Mouse (Mus musculus) embryonic facial prominence, embryonic 13.5 days (tissue): ENCODE measurements around the gene Vps37b. TPM values are rescaled to one million over a fixed set of nuclear protein-coding genes. Genes with fewer than 3 reads are reported as not detected.

Source experiments
- ATAC-seq: fragments of 200-750 bp; cut with Nextera tagmentation; 2 replicates; pipeline ENCODE4 v1.8.0; 2017; ENCODE audit warnings: low read depth; ENCODE audit not compliant: insufficient number of reproducible peaks, insufficient read depth, low FRiP score, low TSS enrichment
- H3K27ac ChIP-seq: fragments of 300-500 bp; sonication (generic); 2 replicates; pipeline ENCODE4 v1.5.1; 2015; ENCODE audit warnings: moderate library complexity, mild to moderate bottlenecking, inconsistent platforms
- H3K27me3 ChIP-seq: fragments of 300-500 bp; sonication (generic); 2 replicates; pipeline ENCODE4 v1.6.1; 2015; ENCODE audit warnings: mild to moderate bottlenecking, inconsistent platforms
- H3K36me3 ChIP-seq: fragments of 300-500 bp; sonication (generic); 2 replicates; pipeline ENCODE4 v1.6.1; 2015; ENCODE audit warnings: mild to moderate bottlenecking, inconsistent platforms
- H3K4me1 ChIP-seq: fragments of 300-500 bp; sonication (generic); 2 replicates; pipeline ENCODE4 v1.6.1; 2015; ENCODE audit warnings: inconsistent platforms
- H3K4me2 ChIP-seq: fragments of 300-500 bp; sonication (generic); 2 replicates; pipeline ENCODE4 v1.6.1; 2015; ENCODE audit warnings: moderate library complexity, mild to moderate bottlenecking, inconsistent platforms
- H3K4me3 ChIP-seq: fragments of 300-500 bp; sonication (generic); 2 replicates; pipeline ENCODE4 v1.5.1; 2015; ENCODE audit warnings: mild to moderate bottlenecking, inconsistent platforms
- H3K9ac ChIP-seq: fragments of 300-500 bp; sonication (generic); 2 replicates; pipeline ENCODE4 v1.6.1; 2015; ENCODE audit warnings: mild to moderate bottlenecking, inconsistent platforms
- H3K9me3 ChIP-seq: fragments of 300-500 bp; sonication (generic); 2 replicates; pipeline ENCODE4 v1.6.1; 2016; ENCODE audit warnings: inconsistent platforms
- WGBS: fragments of 180-500 bp; shearing (Covaris S2); methylation state at CpG from one replicate; pipeline ENCODE4 v1.1.7; 2015; ENCODE audit warnings: mixed read lengths; 5-methylcytosine and 5-hydroxymethylcytosine counted together
- polyA plus RNA-seq: library from polyadenylated mRNA; unstranded; fragments of >200 nt; fragmentation: Nextera tagmentation; extraction: Ambion mirVana; gene quantifications from 2 replicates; pipeline ENCODE4 v1.2.1, GENCODE M21; 2015

Vps37b gene
- polyA plus RNA-seq, 1 experiment from 2014 or later = 39.0 TPM

- WGBS = 86% methylated on average over 16 of the region's 16 CpGs
Observed at GRCm38 (mm10) chr5:123997811-123998210, 34.3 kb downstream of the Vps37b start.

GRCm38 (mm10) chr5:123997211-123997751, 34.8 kb downstream of the Vps37b start:
- WGBS = 86% methylated on average over 24 of the region's 24 CpGs
- Histone ChIP-seq H3K27me3 (no peaks in the 10 kb centered on the region), H3K4me1 (peaks cover 7% of the 10 kb centered on the region; the same call in 1 of the 2 replicates), H3K27ac (no peak overlapping the region), H3K9ac (no peak overlapping the region), H3K4me2 (no peak overlapping the region), H3K9me3 (no peaks in the 10 kb centered on the region), H3K36me3 (peaks cover 15% of the 10 kb centered on the region), H3K4me3 (no peak overlapping the region)
- no peak for ATAC-seq

More at GRCm38 (mm10) chr5:123997811-123998210, 34.3 kb downstream of the Vps37b start:
- Histone ChIP-seq H3K27ac (no peak overlapping the region), H3K9me3 (no peaks in the 10 kb centered on the region), H3K4me1 (peaks cover 3% of the 10 kb centered on the region; the same call in 1 of the 2 replicates), H3K27me3 (no peaks in the 10 kb centered on the region), H3K4me2 (no peak overlapping the region), H3K36me3 (peaks cover 21% of the 10 kb centered on the region), H3K9ac (no peak overlapping the region), H3K4me3 (no peak overlapping the region)
- no peak for ATAC-seq

- no peak for ATAC-seq
- no peak overlapping the region for H3K4me3 ChIP-seq
- peaks cover 7% of the 10 kb centered on the region; the same call in 1 of the 2 replicates for H3K4me1 ChIP-seq
- H3K27me3 ChIP-seq = no peaks in the 10 kb centered on the region
- no peak overlapping the region for H3K4me2 ChIP-seq
- H3K27ac ChIP-seq = no peak overlapping the region
- H3K9me3 ChIP-seq = no peaks in the 10 kb centered on the region
- WGBS = 85% methylated on average over 14 of the region's 14 CpGs
- no peak overlapping the region for H3K9ac ChIP-seq
- H3K36me3 ChIP-seq = peaks cover 15% of the 10 kb centered on the region
Observed at GRCm38 (mm10) chr5:123996695-123997094, 35.4 kb downstream of the Vps37b start.

DNA sequence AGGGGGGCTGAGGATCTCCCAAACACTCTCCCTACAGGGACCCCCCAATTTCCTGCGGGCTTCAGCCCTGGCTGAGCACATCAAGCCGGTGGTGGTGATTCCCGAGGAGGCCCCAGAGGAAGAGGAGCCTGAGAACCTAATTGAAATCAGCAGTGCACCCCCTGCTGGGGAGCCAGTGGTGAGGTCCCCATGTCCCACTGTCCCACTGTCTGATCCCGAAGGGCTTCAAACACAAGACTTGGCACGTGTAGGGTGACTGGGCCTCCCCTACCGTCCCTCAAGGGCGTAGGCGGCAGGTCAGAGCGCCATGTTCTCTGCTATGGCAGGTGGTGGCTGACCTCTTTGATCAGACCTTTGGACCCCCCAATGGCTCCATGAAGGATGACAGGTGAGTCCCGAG, 35.9 kb downstream of the Vps37b start:
- Histone ChIP-seq H3K4me3 (no peak overlapping the region), H3K27me3 (no peaks in the 10 kb centered on the region), H3K4me1 (peaks cover 7% of the 10 kb centered on the region; the same call in 1 of the 2 replicates), H3K4me2 (no peak overlapping the region), H3K9me3 (no peaks in the 10 kb centered on the region), H3K27ac (no peak overlapping the region), H3K36me3 (peaks cover 15% of the 10 kb centered on the region), H3K9ac (0 out of 2 replicates have a peak overlapping the region, but pooled peaks have one; percentile 16)
- no peak for ATAC-seq
- WGBS = 78% methylated on average over 10 of the region's 10 CpGs

- no peaks in the 10 kb centered on the region for H3K27me3 ChIP-seq
- H3K4me2 ChIP-seq = no peak overlapping the region
- no peak overlapping the region for H3K27ac ChIP-seq
- H3K4me1 ChIP-seq = peaks cover 7% of the 10 kb centered on the region; the same call in 1 of the 2 replicates
- H3K9ac ChIP-seq = no peak overlapping the region
- WGBS = 78% methylated on average over 6 of the region's 6 CpGs
- peaks cover 15% of the 10 kb centered on the region for H3K36me3 ChIP-seq
- no peak for ATAC-seq
- no peak overlapping the region for H3K4me3 ChIP-seq
- no peaks in the 10 kb centered on the region for H3K9me3 ChIP-seq
Observed at GRCm38 (mm10) chr5:123995388-123995787, 36.7 kb downstream of the Vps37b start.

DNA sequence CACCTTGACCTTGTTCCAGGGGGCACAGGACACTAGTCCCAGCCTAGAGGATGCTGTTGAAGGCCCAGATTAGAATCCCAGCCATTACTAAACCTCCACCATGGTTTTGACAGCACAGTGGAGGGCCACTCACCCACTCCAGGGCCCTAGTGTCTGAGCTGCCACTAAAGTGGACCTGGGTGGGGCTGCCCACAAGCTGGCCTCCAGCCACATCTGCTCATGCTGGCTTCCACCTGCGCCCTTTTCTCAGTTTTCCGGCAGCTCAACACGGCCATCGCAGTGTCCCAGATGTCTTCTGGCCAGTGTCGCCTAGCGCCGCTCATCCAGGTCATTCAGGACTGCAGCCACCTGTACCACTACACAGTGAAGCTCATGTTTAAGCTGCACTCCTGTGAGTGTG, 37.6 kb downstream of the Vps37b start:
- Histone ChIP-seq H3K4me1 (peaks cover 7% of the 10 kb centered on the region; the same call in 1 of the 2 replicates), H3K27ac (no peak overlapping the region), H3K27me3 (no peaks in the 10 kb centered on the region), H3K36me3 (peaks cover 7% of the 10 kb centered on the region), H3K4me2 (no peak overlapping the region), H3K4me3 (no peak overlapping the region), H3K9ac (no peak overlapping the region), H3K9me3 (no peaks in the 10 kb centered on the region)
- WGBS = 94% methylated on average over 7 of the region's 7 CpGs
- no peak for ATAC-seq

DNA sequence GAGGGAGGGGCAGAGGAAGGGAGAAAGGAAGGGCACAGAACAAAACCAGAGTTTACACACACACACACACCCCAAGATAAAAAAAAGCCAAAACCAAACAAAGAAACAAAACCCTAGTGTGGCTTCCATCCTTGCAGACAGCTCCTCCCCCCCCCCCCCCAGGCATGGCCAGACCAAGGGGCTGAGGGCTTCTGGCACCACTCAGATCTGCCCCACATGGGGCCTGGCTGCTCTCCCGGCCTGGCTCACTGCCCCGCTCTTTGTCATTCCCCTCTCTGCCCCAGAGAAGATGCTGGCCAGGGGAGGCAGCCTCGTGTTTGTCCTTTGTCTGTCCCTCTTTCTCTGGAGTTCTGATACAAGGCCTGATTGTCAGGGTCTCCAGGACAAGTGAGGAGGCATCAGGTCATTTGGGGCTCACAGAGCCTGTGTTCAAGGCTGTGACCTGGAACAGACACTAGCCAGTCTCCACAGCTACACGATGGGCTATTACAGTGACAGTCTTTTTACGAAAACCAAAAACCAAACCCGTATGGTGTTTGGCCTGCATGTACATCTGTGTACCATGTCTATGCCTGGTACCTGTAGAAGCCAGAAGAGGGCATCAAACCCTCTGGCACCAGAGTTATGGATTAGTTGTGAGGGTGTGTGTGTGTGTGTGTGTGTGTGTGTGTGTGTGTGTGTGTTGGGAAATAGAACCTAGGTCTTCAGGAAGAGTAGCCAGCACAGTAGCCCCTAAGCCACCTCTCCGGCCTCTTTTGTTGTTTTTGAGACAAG, 38.6 kb downstream of the Vps37b start:
- no peak for ATAC-seq
- H3K4me3 ChIP-seq = no peak overlapping the region
- no peaks in the 10 kb centered on the region for H3K9me3 ChIP-seq
- WGBS = 58% methylated on average over 7 of the region's 7 CpGs
- no peak overlapping the region; the same call in 1 of the 2 replicates for H3K27ac ChIP-seq
- H3K27me3 ChIP-seq = no peaks in the 10 kb centered on the region
- peaks cover 7% of the 10 kb centered on the region; the same call in 1 of the 2 replicates for H3K4me1 ChIP-seq
- peaks cover 6% of the 10 kb centered on the region for H3K36me3 ChIP-seq
- no peak overlapping the region for H3K4me2 ChIP-seq
- no peak overlapping the region for H3K9ac ChIP-seq

DNA sequence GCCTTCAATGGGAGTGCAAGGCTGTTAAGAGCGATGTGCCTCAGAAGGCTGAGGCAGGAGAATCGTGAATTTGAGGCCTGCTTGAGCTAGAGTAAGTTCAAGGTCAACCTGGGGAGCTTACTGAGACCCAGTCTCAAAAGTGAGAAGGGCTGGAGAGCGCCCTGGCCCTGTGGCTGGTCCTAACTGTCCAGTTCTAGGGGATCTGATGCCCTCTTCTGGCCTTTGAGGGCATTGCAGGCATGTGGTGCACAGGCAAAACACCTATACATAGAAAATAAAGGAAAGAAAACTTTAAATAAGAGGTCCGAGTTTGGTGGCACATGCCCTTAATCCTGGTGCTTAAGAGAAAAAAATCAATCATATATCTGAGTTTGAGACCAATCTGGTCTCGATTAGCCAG, 39.3 kb downstream of the Vps37b start:
- Histone ChIP-seq H3K9me3 (no peaks in the 10 kb centered on the region), H3K27me3 (no peaks in the 10 kb centered on the region), H3K36me3 (peaks cover 6% of the 10 kb centered on the region), H3K4me1 (peaks cover 7% of the 10 kb centered on the region; the same call in 1 of the 2 replicates), H3K9ac (no peak overlapping the region), H3K4me2 (no peak overlapping the region), H3K4me3 (no peak overlapping the region), H3K27ac (no peak overlapping the region; the same call in 1 of the 2 replicates)
- no peak for ATAC-seq
- 33% methylated on average over 5 of the region's 5 CpGs for WGBS

DNA sequence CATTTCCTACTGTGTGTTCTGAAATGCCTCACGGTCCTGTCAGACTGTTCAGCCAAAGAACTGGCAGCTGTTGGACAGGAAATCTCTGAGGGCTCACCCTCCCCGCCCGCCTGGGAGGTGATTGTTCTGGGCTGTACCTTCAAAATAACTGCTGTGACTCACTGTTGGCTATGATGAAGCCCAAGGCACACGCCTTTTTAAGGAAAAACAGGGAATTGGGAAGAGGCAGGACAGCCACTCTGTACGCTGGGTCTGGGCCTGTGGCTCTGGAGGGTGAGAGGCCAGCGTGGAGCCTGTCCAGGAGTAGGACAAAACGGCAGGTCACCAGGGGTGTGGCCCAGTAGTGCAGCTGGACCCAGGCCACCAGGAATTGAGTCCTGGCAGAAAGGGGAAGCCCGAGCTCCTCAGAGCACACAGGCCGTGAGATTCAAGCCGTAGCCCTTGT, 39.9 kb downstream of the Vps37b start:
- 88% methylated on average over 10 of the region's 10 CpGs for WGBS
- H3K9me3 ChIP-seq = no peaks in the 10 kb centered on the region

DNA sequence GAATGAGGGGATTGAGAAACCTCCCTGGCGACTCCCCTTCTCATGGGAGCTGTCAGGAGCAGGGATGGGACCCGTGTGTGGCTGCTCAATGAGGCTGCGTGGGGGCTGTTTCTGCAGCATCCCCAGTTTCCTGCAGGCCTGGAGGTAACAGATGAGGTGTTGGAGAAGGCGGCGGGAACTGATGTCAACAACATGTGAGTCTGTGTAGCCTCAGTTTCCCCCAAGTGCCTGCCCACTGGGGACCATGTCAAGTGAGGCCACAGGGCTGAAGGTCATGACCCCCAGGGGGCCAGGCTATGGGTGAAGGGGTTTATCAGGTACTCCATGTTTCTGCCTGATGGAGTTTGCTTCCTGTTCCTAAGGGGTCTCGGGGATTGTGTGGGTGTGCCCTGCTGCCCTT, 40.7 kb downstream of the Vps37b start:
- Histone ChIP-seq H3K9me3 (no peaks in the 10 kb centered on the region), H3K4me3 (no peak overlapping the region), H3K4me2 (no peak overlapping the region), H3K4me1 (peaks cover 20% of the 10 kb centered on the region), H3K9ac (no peak overlapping the region), H3K36me3 (no peaks in the 10 kb centered on the region), H3K27me3 (no peaks in the 10 kb centered on the region), H3K27ac (no peak overlapping the region)
- ATAC-seq = no peak
- WGBS = 82% methylated on average over 6 of the region's 6 CpGs

More for the DNA sequence above, 39.9 kb downstream of the Vps37b start:
- Histone ChIP-seq H3K4me3 (no peak overlapping the region), H3K9ac (0 out of 2 replicates have a peak overlapping the region, but pooled peaks have one; percentile 16), H3K4me1 (peaks cover 12% of the 10 kb centered on the region), H3K4me2 (no peak overlapping the region), H3K27ac (no peak overlapping the region), H3K27me3 (no peaks in the 10 kb centered on the region), H3K36me3 (peaks cover 6% of the 10 kb centered on the region)
- ATAC-seq = no peak

DNA sequence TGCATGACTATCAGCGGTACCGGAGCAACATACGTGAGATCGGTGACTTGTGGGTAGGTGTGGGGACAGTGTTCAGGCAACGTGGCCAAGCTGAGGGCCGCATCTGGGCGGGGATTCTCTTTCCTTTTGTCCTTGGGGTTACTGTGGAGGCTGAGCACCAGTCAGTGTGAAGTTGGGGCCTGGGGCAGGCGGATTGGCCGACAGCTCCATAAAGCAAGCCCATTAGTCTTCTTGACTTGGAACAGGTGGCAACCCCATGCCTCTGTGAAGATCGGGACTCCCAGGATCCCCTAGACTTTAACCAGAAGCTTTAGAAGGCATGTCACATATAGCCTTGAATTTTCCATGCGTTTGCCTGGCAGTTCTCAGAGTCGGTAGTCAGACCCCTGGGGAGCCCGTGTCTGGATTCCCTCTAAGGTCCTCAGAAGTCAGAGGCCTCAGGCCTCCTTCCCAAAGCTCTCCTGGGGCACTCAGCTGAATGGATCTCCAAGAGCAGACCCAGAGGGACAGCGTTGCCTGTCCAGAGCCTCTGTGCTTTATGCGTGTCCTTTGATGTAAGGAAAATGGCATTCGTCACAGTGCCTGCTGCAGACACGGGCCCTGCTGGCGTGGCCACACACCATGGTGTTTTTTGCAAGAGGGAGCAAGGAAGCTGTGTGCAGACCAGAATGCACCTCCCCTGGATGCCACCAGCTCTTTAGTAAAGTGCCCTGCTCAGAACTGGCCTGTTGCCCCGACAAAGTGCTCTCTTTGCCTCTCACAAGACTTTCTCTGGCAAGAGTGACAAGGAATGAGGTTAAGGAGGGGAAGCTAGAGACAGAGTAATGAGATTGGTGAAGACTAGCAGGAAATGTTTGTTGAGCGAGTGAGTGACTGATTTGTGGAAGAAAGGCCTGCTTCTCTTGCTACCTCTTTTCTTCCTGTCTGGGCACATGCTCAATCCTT, 41.9 kb downstream of the Vps37b start:
- 73% methylated on average over 20 of the region's 20 CpGs for WGBS
- Histone ChIP-seq H3K4me1 (peaks cover 17% of the 10 kb centered on the region), H3K4me3 (no peak overlapping the region), H3K4me2 (no peak overlapping the region), H3K9ac (peak overlapping the region; percentile 16; the same call in 1 of the 2 replicates), H3K9me3 (no peaks in the 10 kb centered on the region), H3K27me3 (no peaks in the 10 kb centered on the region), H3K36me3 (no peaks in the 10 kb centered on the region), H3K27ac (no peak overlapping the region)
- ATAC-seq = no peak
